Mouse (Mus musculus) brown adipose tissue, adult 24 weeks (tissue): ENCODE data around the gene Rhob. TPM values are rescaled to one million over a fixed set of nuclear protein-coding genes. Genes with fewer than 3 reads are reported as not detected.

Experiments
- H3K27ac ChIP-seq: fragments of 200-500 bp; replicated peaks from 2 replicates; pipeline ENCODE4 v1.5.1; 2012; ENCODE audit warnings: low read depth, mild to moderate bottlenecking, low read length
- H3K4me1 ChIP-seq: fragments of 200-500 bp; 2 replicates; pipeline ENCODE4 v1.6.1; 2012; ENCODE audit warnings: low read length, mixed read lengths; ENCODE audit not compliant: control insufficient read depth, insufficient read depth, insufficient read length
- H3K4me3 ChIP-seq: fragments of 200-500 bp; 2 replicates; pipeline ENCODE4 v1.5.1; 2012; ENCODE audit warnings: low read depth, mild to moderate bottlenecking, low read length, moderate library complexity; ENCODE audit not compliant: insufficient read depth
- polyA plus RNA-seq: library from polyadenylated mRNA; stranded (reverse); fragments of >200 nt; gene quantifications from 2 replicates; pipeline ENCODE4 v1.2.4, GENCODE M21; 2012; ENCODE audit not compliant: missing spikeins, insufficient read depth, insufficient read length

Gene Rhob
- polyA plus RNA-seq = 106 and 193 TPM in 2 replicates

GRCm38 (mm10) chr12:8499871-8500596 lies at the start of gene Rhob:
Gene Rhob (minus strand): TSS chr12:8500009.
- H3K4me1 ChIP-seq = peaks cover 5% of the 10 kb centered on the region; the same call in 1 of the 2 replicates
- H3K4me3 ChIP-seq = peak within 1 kb of the TSS; percentile 76
- peak within 1 kb of the TSS; percentile 95 for H3K27ac ChIP-seq

- H3K4me3 ChIP-seq = no peak overlapping the region
- H3K27ac ChIP-seq = no peak overlapping the region
- H3K4me1 ChIP-seq = no peaks in the 10 kb centered on the region
Observed at GRCm38 (mm10) chr12:8547357-8547756, 47.5 kb upstream of the Rhob start.

GRCm38 (mm10) chr12:8546801-8547200 lies 47.0 kb upstream of the Rhob start:
- no peaks in the 10 kb centered on the region for H3K4me1 ChIP-seq
- H3K4me3 ChIP-seq = no peak overlapping the region
- no peak overlapping the region for H3K27ac ChIP-seq

- Histone ChIP-seq H3K4me1 (no peaks in the 10 kb centered on the region), H3K27ac (no peak overlapping the region), H3K4me3 (no peak overlapping the region)
Observed at GRCm38 (mm10) chr12:8545066-8545610, 45.3 kb upstream of the Rhob start.

GRCm38 (mm10) chr12:8542371-8542770 lies 42.6 kb upstream of the Rhob start:
- no peak overlapping the region for H3K27ac ChIP-seq
- H3K4me1 ChIP-seq = no peaks in the 10 kb centered on the region
- no peak overlapping the region for H3K4me3 ChIP-seq

GRCm38 (mm10) chr12:8539471-8539870 lies 39.7 kb upstream of the Rhob start:
- Histone ChIP-seq H3K4me1 (no peaks in the 10 kb centered on the region), H3K4me3 (no peak overlapping the region), H3K27ac (no peak overlapping the region)

GRCm38 (mm10) chr12:8537291-8537690 lies 37.5 kb upstream of the Rhob start:
- Histone ChIP-seq H3K27ac (no peak overlapping the region), H3K4me1 (no peaks in the 10 kb centered on the region), H3K4me3 (no peak overlapping the region)

- no peaks in the 10 kb centered on the region for H3K4me1 ChIP-seq
- H3K27ac ChIP-seq = no peak overlapping the region
- no peak overlapping the region for H3K4me3 ChIP-seq
Observed at GRCm38 (mm10) chr12:8536221-8536965, 36.6 kb upstream of the Rhob start.

GRCm38 (mm10) chr12:8535596-8535995 lies 35.8 kb upstream of the Rhob start:
- H3K4me1 ChIP-seq = no peaks in the 10 kb centered on the region
- no peak overlapping the region for H3K27ac ChIP-seq
- no peak overlapping the region for H3K4me3 ChIP-seq

GRCm38 (mm10) chr12:8534915-8535314 lies 35.1 kb upstream of the Rhob start:
- Histone ChIP-seq H3K4me3 (no peak overlapping the region), H3K27ac (no peak overlapping the region), H3K4me1 (no peaks in the 10 kb centered on the region)

- Histone ChIP-seq H3K27ac (no peak overlapping the region), H3K4me1 (no peaks in the 10 kb centered on the region), H3K4me3 (no peak overlapping the region)
Observed at GRCm38 (mm10) chr12:8527770-8528169, 28.0 kb upstream of the Rhob start.

- H3K4me1 ChIP-seq = no peaks in the 10 kb centered on the region
- H3K27ac ChIP-seq = no peak overlapping the region
- H3K4me3 ChIP-seq = no peak overlapping the region
Observed at GRCm38 (mm10) chr12:8527175-8527574, 27.4 kb upstream of the Rhob start.

GRCm38 (mm10) chr12:8524062-8524461 lies 24.3 kb upstream of the Rhob start:
- H3K4me1 ChIP-seq = no peaks in the 10 kb centered on the region
- H3K4me3 ChIP-seq = no peak overlapping the region
- H3K27ac ChIP-seq = no peak overlapping the region

GRCm38 (mm10) chr12:8522711-8523110 lies 22.9 kb upstream of the Rhob start:
- Histone ChIP-seq H3K27ac (no peak overlapping the region), H3K4me3 (no peak overlapping the region)

GRCm38 (mm10) chr12:8521375-8522047 lies 21.7 kb upstream of the Rhob start:
- Histone ChIP-seq H3K27ac (no peak overlapping the region), H3K4me3 (no peak overlapping the region), H3K4me1 (no peaks in the 10 kb centered on the region)

More at GRCm38 (mm10) chr12:8522711-8523110, 22.9 kb upstream of the Rhob start:
- H3K4me1 ChIP-seq = no peaks in the 10 kb centered on the region
